Mouse (Mus musculus): ENCODE data around the gene Ddx51. TPM values are rescaled to one million over a fixed set of nuclear protein-coding genes. Genes with fewer than 3 reads are reported as not detected.

The Ddx51 gene
- total RNA-seq (2022) = 10 to 100 TPM; 21.6 to 24.5 (median 22.8) TPM

GRCm38 (mm10) chr5:110652719-110653648, at the start of gene Ddx51, which contains the start of gene Noc4l:
Ddx51 (plus strand) TSS chr5:110653451.
Noc4l (minus strand) TSS chr5:110653417.
- peak; percentile 90 to 97 for DNase-seq (ENCODE audit: low spot score in 2 of 2)

- no peak for DNase-seq (ENCODE audit: low spot score in 2 of 2)
These were observed 48.9 kb upstream of the Ddx51 start for GRCm38 (mm10) chr5:110604311-110604710.

- no peak for DNase-seq (ENCODE audit: low spot score in 2 of 2)
These were observed 47.6 kb upstream of the Ddx51 start for GRCm38 (mm10) chr5:110605531-110606221.

- no peak for DNase-seq (ENCODE audit: low spot score in 2 of 2)
These were observed 45.5 kb upstream of the Ddx51 start for GRCm38 (mm10) chr5:110607767-110608166.

GRCm38 (mm10) chr5:110608336-110608735, 44.9 kb upstream of the Ddx51 start:
- DNase-seq (ENCODE audit: low spot score in 2 of 2) = no peak

- no peak for DNase-seq (ENCODE audit: low spot score in 2 of 2)
These were observed 44.3 kb upstream of the Ddx51 start for GRCm38 (mm10) chr5:110608941-110609340.

GRCm38 (mm10) chr5:110609425-110609824, 43.8 kb upstream of the Ddx51 start:
- no peak for DNase-seq (ENCODE audit: low spot score in 2 of 2)

- no peak for DNase-seq (ENCODE audit: low spot score in 2 of 2)
These were observed 43.4 kb upstream of the Ddx51 start for GRCm38 (mm10) chr5:110609868-110610267.

GRCm38 (mm10) chr5:110610484-110610883, 42.8 kb upstream of the Ddx51 start:
- no peak for DNase-seq (ENCODE audit: low spot score in 2 of 2)

- DNase-seq (ENCODE audit: low spot score in 2 of 2) = no peak
These were observed 41.7 kb upstream of the Ddx51 start for GRCm38 (mm10) chr5:110611435-110612158.

- DNase-seq (ENCODE audit: low spot score in 2 of 2) = no peak
These were observed 34.0 kb upstream of the Ddx51 start for GRCm38 (mm10) chr5:110619226-110619625.

- no peak for DNase-seq (ENCODE audit: low spot score in 2 of 2)
These were observed 28.9 kb upstream of the Ddx51 start for GRCm38 (mm10) chr5:110624319-110624718.

- DNase-seq (ENCODE audit: low spot score in 2 of 2) = no peak
These were observed 25.9 kb upstream of the Ddx51 start for GRCm38 (mm10) chr5:110627351-110627750.

- DNase-seq (ENCODE audit: low spot score in 2 of 2) = no peak
These were observed 25.1 kb upstream of the Ddx51 start for GRCm38 (mm10) chr5:110628156-110628555.

- DNase-seq (ENCODE audit: low spot score in 2 of 2) = no peak
These were observed 23.6 kb upstream of the Ddx51 start for GRCm38 (mm10) chr5:110629525-110630120.

- DNase-seq (ENCODE audit: low spot score in 2 of 2) = no peak
These were observed 17.1 kb upstream of the Ddx51 start for GRCm38 (mm10) chr5:110635951-110636707.

- DNase-seq (ENCODE audit: low spot score in 2 of 2) = no peak
These were observed 14.8 kb upstream of the Ddx51 start for GRCm38 (mm10) chr5:110638306-110639074.

- peak; percentile 27 to 78 for DNase-seq (ENCODE audit: low spot score in 2 of 2)
These were observed 13.8 kb upstream of the Ddx51 start for GRCm38 (mm10) chr5:110639459-110639858.

- no peak for DNase-seq (ENCODE audit: low spot score in 2 of 2)
These were observed 6.9 kb upstream of the Ddx51 start for GRCm38 (mm10) chr5:110646377-110646776.

GRCm38 (mm10) chr5:110653686-110654085, 435 bp downstream of the Ddx51 start:
- DNase-seq (ENCODE audit: low spot score in 2 of 2) = no peak

Measured in left cerebral cortex, adult 8-10 months (tissue).